Mouse (Mus musculus): Measurements from ENCODE around the gene Wnt7b. TPM values are rescaled to one million over a fixed set of nuclear protein-coding genes. Genes with fewer than 3 reads are reported as not detected.

Wnt7b gene
- total RNA-seq, 2 experiments from 2014 or later: 0.11 to 0.25 TPM

DNA sequence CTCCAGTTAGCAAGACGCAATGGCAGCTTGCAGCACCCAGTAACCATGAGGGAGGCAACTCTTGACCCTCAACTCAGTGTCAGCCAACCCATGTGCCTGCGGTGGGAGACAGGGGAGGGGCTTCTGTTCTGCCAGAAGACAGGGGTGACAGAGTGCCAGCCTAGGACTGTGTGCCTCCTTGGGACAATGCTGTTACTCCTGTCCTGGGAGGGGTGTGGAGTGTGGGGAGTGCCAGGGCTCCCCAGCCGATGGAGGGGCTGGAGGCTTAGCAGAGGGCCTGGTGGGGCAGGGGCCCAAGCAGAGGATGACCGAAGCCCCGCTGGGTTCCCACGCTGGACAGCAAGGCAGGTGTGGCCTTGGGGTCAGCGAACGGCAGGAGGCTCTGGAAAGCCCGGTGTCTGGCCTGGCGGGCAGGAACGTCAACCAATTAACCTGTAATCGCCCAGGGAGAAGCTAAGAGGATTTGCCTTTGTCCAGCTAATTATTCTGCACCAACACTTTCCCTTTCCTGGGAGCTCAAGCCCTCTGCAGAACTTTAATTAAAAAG, 57.8 kb downstream of the Wnt7b start:
- no peak for DNase-seq
- intact Hi-C loops (cut with DNase I): no loop called here

DNA sequence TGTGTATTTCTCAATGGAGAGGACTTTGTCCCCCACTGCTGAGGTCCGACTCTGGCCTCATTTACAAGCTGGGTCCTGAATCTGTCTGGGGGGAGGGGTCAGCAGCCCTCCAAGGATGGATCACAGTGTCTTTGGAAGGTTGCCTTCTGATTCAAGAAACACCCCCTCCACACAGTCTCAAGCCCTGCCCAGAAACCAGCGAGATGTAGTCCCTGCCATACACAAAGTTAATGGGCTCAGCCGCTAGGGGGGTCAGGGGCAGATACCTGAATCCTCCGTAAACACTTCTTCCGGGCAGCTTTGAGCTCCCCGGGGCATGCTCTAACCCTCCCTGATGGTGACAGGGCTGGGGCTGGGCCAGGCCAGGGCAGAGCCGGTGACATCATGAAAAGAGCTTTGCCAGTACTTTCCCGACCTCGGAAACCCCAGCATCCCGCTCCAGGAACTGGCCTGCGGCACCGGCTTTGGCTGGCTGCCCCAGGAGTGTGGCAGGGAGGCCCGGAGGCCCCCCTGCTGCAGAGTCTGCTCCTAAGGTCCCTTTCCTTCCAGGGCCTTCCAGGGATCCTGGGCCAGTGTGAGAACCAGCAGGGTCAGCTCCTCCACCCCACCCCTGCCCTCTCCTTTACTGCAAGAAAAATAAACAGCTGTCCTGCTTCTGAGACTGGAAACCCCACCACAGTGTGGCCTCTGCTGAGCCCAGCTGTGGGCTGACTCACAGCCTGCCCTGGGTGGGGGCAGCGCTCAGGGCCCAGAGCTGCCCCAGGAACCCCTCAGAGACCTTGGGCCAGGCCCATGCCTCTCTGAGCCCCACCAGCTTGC, 58.9 kb downstream of the Wnt7b start:
- peak; percentile 71 to 80 for DNase-seq
- intact Hi-C loops (cut with DNase I): no loop called here

DNA sequence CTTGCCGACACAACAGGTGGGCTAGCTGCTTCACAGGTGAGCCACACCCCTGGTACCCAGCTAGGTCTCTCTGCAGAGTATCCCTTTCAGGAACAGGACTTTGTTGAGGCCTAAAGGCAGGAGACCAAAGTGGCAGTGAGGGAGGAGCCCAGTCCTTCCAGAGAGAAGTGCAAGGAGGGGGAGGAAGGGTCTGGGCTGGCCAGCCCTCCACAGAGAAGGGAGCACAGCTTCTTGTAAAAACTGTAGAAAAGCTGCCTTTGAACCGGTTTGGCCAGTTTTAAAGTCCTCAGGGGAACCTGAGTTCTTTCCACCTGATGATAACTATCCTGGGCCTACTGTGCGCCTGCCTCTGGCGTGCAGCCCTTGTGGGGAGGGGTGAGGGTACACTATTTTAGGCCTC, 62.8 kb downstream of the Wnt7b start:
- intact Hi-C loops (cut with DNase I): no loop called here
- DNase-seq: no peak

DNA sequence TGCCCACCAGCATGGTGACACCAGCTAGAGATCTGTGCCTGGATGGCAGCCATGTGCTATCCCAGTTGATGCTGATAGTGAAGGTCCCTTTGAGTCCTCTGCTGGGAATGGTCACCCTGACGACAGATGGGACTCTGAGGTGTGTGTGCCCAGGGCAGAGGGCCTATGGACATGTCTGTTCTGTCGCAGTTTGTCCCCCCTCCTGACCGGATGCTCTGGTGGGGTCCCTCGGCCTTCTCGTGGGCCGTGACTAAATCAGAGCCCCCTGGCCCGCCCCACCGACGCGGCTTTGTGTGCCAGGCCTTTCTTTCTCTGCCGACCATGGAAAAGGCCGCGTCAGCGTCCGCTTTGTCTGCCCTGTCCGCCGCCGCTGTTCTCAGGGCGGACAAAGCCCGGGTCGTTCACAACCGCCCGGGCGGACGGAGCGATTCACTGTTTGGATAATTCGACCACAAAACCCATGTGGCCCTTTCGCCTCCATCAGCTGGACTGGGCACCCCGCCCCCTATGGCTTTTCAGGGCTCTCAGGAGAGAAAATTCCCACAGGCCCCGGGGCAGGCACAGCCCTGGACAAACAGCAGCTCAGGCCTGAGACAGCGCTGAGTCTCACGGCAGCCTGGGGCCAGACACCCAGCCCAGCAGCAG, 74.8 kb downstream of the Wnt7b start:
- intact Hi-C loops (cut with DNase I): no loop called here
- DNase-seq: no peak

DNA sequence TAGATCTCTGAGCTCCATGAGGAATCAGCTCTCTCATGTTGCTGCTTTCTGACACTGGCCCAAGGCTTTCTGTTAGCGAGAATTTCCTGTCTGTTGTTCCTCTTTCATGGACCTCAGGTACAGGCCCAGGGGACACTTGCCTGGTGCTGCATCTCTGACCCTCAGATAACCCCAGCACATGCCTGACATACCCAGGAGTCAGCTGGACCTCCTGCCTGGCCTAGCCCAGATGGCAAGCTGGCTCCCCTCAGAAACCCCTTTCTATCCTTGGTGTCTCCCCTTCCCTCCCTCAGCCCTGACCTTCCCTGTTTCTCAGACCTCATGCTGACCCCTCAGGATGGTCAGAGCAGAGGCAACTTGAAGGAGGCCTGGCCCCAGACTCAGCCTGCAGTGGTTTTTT, 75.6 kb downstream of the Wnt7b start:
- no peak for DNase-seq
- intact Hi-C loops (cut with DNase I): no loop called here

DNA sequence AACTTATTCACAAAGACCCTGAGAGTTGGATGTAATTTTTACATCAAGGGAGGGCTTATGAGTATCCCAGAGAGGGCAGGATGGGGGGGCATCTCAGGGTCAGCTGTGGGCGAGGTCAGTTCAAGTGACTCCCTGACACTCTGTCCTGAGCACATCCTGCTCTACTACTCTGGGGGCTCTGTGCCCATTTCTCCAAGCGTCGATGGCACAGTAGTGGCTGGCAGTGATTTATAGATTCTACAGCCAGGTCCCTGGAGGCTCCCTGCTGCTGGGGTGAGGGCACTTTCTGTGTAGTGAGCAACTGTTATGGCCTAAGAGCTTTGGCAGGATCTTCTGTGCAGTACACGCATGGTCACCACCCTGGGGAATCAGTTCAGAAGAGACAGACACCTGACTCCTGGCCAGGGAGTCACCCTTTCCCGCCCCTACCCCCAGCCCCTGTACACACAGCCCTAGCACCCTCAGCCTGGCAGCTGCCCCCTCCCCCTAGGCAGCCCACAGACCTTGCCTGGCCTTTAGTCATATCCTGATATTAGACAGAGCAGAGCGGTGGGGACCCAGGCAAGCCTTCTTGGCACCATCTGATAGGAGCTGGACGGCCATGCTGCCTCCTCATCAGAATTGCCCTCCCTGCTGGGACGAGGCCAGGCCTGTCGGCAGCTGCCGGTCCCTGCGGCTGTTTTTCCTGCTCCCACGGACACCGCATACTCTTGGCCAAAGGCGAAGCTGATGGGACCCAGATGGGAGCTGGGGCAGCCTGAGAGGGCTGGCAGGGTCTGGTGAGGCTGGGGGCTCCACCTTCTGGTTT, 77.0 kb downstream of the Wnt7b start:
- DNase-seq: peak; percentile 20 to 26
- intact Hi-C loops (cut with DNase I): no loop called here

DNA sequence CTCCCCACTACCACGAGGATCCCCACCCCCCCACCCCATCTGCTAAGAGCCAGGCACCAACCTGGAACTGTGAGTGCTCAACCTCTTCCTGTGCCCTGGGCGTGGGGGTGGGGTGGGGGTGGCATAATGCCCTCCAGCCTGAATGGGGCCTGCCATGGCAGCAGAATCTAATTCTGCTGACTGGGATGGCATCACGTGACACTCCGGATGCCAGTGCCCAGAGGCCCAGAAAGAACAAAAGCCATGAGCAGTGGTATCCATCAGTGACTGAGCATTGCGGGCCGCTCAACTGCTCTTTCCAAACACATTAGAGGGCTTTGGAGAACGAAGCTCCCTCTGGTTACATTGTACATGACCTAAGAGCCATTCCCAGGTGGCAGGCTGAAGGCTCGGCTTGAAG, 79.1 kb downstream of the Wnt7b start, which contains the start of gene 7530416G11Rik:
TSS of gene 7530416G11Rik (minus strand) at position 101 of the 400 bp plus-strand sequence.
- intact Hi-C loops (cut with DNase I): no loop called here
- DNase-seq: no peak

DNA sequence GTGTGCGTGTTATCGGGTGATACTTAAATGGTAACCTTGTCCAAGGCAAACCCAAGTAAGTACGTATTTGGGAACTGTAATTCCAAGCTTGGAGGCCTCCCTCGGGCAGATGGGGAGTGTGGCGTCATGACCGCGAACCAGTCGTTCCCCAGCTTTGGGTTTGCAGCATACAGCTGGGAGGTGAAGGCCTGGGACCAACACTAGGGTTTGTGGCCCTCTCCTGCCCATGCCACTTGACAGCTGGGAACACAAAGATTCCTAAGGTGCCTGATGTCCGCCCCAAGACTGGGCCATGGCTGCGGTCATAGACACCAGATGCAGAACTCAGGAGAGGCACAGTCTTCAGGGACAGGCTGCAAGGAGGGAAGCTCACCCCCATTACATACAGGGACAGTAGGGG, 82.0 kb downstream of the Wnt7b start:
- intact Hi-C loops (cut with DNase I): no loop called here
- no peak for DNase-seq

DNA sequence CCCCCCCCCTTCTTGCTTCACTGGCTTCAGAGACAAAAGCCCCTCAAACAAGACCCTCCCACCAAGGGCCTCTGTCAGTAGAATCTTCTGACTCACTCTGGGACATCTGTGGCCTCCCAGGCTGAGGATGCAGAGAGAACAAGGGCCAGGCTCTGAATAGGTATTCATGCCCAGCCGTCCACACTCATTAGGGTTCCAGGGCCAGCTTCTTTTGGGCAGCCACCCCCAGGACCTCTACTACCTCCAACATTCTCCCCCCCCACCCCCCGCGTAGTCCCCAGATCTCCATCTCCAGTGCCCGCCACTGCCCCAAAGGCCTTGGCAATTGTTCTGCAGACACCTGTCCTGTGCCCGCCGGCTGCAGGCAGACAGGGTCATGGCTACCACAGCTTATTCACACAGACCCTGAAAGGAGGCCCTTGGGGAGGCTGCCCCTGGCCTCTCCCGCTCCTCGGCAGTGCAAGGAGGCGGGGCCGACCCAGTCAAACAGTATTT, 84.2 kb downstream of the Wnt7b start:
- DNase-seq: no peak
- intact Hi-C loops (cut with DNase I): no loop called here

DNA sequence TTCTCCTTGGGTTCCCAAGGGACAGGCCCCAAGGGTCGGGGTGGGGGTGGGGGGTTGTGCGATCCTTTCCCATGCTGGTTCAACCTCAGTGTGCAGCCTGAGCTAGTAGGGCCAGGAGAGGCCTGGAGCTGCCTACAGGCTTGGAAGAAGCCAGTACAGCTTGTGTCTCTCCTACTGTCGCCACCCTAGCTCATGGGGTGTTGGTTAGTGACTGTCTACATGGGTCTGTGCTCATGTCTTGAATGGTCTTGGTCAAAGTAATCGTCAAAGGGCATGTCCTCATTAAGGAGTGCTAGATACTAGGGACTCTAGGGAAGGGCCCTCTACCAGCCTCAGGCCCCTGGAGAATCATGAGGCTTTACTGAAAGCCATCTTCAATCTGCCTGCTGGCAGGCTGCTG, 84.7 kb downstream of the Wnt7b start:
- DNase-seq: no peak
- intact Hi-C loops (cut with DNase I): no loop called here

DNA sequence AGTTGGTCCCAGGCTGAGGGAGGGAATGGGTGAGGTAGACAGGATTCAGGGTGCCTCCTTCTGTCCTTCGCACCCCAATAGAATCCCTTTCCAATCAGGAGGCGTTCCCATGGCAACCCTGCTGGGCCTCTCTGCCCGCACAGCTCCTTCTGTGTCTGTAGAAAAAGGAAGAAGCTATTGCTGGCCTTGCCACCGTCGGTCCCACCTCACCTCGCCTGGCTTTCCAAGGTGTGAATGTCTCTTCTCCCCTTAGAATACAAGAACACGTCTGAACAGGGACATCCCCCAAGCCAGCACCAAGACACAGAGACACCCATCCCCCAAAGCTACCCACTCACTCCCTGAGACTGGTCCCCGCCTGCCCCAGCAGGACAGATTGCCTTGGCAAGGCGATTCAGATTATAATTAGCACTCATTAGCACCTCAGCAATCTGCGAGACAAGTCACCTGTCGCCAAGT, 88.1 kb downstream of the Wnt7b start:
- DNase-seq: no peak
- intact Hi-C loops (cut with DNase I): no loop called here

DNA sequence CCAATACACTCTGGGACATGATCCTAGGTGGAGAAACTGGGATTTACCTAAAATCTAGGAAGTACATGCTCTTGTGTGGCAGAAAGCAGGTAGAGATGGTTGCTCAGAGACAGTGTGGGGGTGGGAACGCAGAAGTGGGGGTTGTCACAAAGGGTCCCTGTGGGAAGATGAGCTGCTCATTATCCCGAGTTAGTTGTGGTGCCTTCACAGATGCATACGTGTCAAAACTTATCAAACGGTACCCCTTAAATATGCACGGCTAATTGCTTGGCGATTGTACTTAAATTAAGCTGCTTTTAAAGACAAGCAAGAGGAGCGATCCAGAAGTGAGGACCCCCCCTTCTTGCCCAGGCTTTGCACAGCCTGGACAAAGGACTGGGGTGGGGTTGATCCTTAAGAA, 92.5 kb downstream of the Wnt7b start:
- DNase-seq: no peak
- intact Hi-C loops (cut with DNase I): no loop called here

DNA sequence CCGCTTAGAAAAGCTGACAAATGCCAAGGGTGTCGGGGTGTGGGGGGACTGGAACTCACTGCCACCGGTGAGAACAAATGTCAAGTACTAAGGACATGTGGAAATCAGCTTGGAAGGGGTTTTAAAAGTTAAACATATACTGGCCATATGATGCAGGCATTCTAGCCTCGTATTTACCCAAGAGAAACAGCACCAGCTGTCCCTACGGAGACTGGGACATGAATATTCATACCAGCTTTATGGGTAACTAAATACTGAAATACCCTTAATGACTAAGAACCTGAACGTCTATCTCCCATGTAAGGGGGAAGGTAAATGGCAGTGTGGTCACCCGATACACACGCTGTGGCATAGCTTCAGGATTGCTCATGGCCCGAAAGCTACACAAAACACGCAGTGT, 93.4 kb downstream of the Wnt7b start:
- intact Hi-C loops (cut with DNase I): no loop called here
- DNase-seq: no peak

Other genes with a start within 250 kb of the Wnt7b start
- 10 to 100 TPM; 77.6 to 87.2 TPM for gene Atxn10, start 246.2 kb downstream of the Wnt7b start, total RNA-seq (2021)
- not detected for gene 7530416G11Rik, start 79.2 kb downstream of the Wnt7b start, total RNA-seq (2021)
- gene Ppara, start 152.5 kb upstream of the Wnt7b start, total RNA-seq (2021): 10 to 100 TPM; 39.3 to 53.4 TPM
- gene Cdpf1, start 229.2 kb upstream of the Wnt7b start, total RNA-seq (2021): 10 to 100 TPM; 35.6 to 41.4 TPM
- gene Pkdrej, start 239.3 kb upstream of the Wnt7b start, total RNA-seq (2021): 1 to 10 TPM; 2.7 to 3.8 TPM
- 10 to 100 TPM; 13.9 to 21.5 TPM for gene Ttc38, start 249.8 kb upstream of the Wnt7b start, total RNA-seq (2021)